Mouse (Mus musculus) left cerebral cortex, adult 8-10 months (tissue): ENCODE data around the gene Galp. TPM values are rescaled to one million over a fixed set of nuclear protein-coding genes. Genes with fewer than 3 reads are reported as not detected.
"Not testable (repeated sequence)": the region's sequence is repeated elsewhere in the genome, so short reads cannot be mapped to it uniquely, and the experiment has no call there.

ENCODE experiments used
- DNase-seq, 2 experiments: peaks; one replicate each; pipeline ENCODE4 v3.0.0; 2022; ENCODE audit warnings: low spot score in 2 of 2
- total RNA-seq, 4 experiments: library from RNA; stranded (reverse); gene quantifications; 2 replicates each; pipeline ENCODE4 v1.2.4; 2022

Galp gene
- total RNA-seq, 4 experiments from 2014 or later, result not detected

- no peak for DNase-seq
Observed at GRCm38 (mm10) chr7:6254451-6254850, 57.6 kb downstream of the Galp start.

GRCm38 (mm10) chr7:6257386-6257785 is 60.5 kb downstream of the Galp start:
- DNase-seq, result no peak

- DNase-seq, result no peak
Observed at GRCm38 (mm10) chr7:6258232-6259220, 61.6 kb downstream of the Galp start.

GRCm38 (mm10) chr7:6260004-6260403 is 63.1 kb downstream of the Galp start:
- not testable (repeated sequence) for DNase-seq

GRCm38 (mm10) chr7:6262120-6262519 is 65.2 kb downstream of the Galp start:
- DNase-seq, result no peak

- DNase-seq, result no peak
Observed at GRCm38 (mm10) chr7:6262984-6263383, 66.1 kb downstream of the Galp start.

GRCm38 (mm10) chr7:6265695-6266094 is 68.8 kb downstream of the Galp start:
- DNase-seq, result no peak

Other genes starting within 250 kb of the Galp start
- not detected for gene Vmn1r65, start 186.1 kb upstream of the Galp start, total RNA-seq
- gene Nlrp4c, start 151.9 kb upstream of the Galp start, total RNA-seq, result not detected
- 10 to 100 TPM; 29.2 to 35.3 (median 32.1) TPM for gene Zfp787, start 41.1 kb upstream of the Galp start, total RNA-seq
- gene Zfp444, start 24.9 kb upstream of the Galp start, total RNA-seq, result 10 to 100 TPM; 43.8 to 54.2 (median 49.5) TPM
- not detected for gene Zscan5b, start 25.2 kb downstream of the Galp start, total RNA-seq
- not detected for gene Epp13, start 55.6 kb downstream of the Galp start, total RNA-seq
- gene Zfp667, start 89.5 kb downstream of the Galp start, total RNA-seq, result 10 to 100 TPM; 10.8 to 16.0 (median 12.8) TPM
- gene Zfp583, start 134.2 kb downstream of the Galp start, total RNA-seq, result 10 to 100 TPM in 1 of 4 experiments, 1 to 10 TPM in 3; 9.3 to 10.0 (median 9.6) TPM
- gene Gm3854, start 146.7 kb downstream of the Galp start, total RNA-seq, result 1 to 10 TPM; 5.0 to 6.8 (median 5.9) TPM
- 1 to 10 TPM; 3.6 to 9.3 (median 6.7) TPM for gene Zfp78, start 166.2 kb downstream of the Galp start, total RNA-seq
- 10 to 100 TPM in 1 of 4 experiments, 1 to 10 TPM in 3; 7.0 to 11.6 (median 9.3) TPM for gene Zfp28, start 186.2 kb downstream of the Galp start, total RNA-seq
- gene Smim17, start 201.6 kb downstream of the Galp start, total RNA-seq, result 10 to 100 TPM; 16.9 to 20.0 (median 18.4) TPM
- gene Gm20715, start 213.2 kb downstream of the Galp start, total RNA-seq, result under 1 TPM; 0.20 to 0.46 (median 0.31) TPM
- 1 to 10 TPM; 1.2 to 3.7 (median 2.0) TPM for gene Olfr1344, start 241.6 kb downstream of the Galp start, total RNA-seq